Mouse (Mus musculus): ENCODE data around the gene Msi2. TPM values are rescaled to one million over a fixed set of nuclear protein-coding genes. Genes with fewer than 3 reads are reported as not detected.

Gene Msi2
- polyA plus RNA-seq, 1 experiment = 6.7 TPM

GRCm38 (mm10) chr11:88441871-88442740 is 276.2 kb downstream of the Msi2 start:
- no peak for DNase-seq (ENCODE audit: low read depth, low spot score)
- 84% methylated on average over 12 of the region's 12 CpGs for WGBS

- no peak for DNase-seq (ENCODE audit: low read depth, low spot score)
- 92% methylated on average over 3 of the region's 3 CpGs for WGBS
These were observed 279.7 kb downstream of the Msi2 start for GRCm38 (mm10) chr11:88438659-88439058.

- DNase-seq (ENCODE audit: low read depth, low spot score) = no peak
- 89% methylated on average over 2 of the region's 2 CpGs for WGBS
These were observed 281.7 kb downstream of the Msi2 start for GRCm38 (mm10) chr11:88436596-88436995.

GRCm38 (mm10) chr11:88435543-88435942 is 282.8 kb downstream of the Msi2 start:
- no peak for DNase-seq (ENCODE audit: low read depth, low spot score)

GRCm38 (mm10) chr11:88431363-88432269 is 286.7 kb downstream of the Msi2 start:
- WGBS = 81% methylated on average over 22 of the region's 22 CpGs
- no peak for DNase-seq (ENCODE audit: low read depth, low spot score)

More at GRCm38 (mm10) chr11:88435543-88435942, 282.8 kb downstream of the Msi2 start:
- 90% methylated on average over 6 of the region's 6 CpGs for WGBS

- no peak for DNase-seq (ENCODE audit: low read depth, low spot score)
These were observed 288.0 kb downstream of the Msi2 start for GRCm38 (mm10) chr11:88430292-88430691.

GRCm38 (mm10) chr11:88429680-88430079 is 288.6 kb downstream of the Msi2 start:
- 97% methylated on average over 6 of the region's 6 CpGs for WGBS
- DNase-seq (ENCODE audit: low read depth, low spot score) = no peak

More at GRCm38 (mm10) chr11:88430292-88430691, 288.0 kb downstream of the Msi2 start:
- WGBS = 92% methylated on average over 8 of the region's 8 CpGs

GRCm38 (mm10) chr11:88425631-88426101 is 292.6 kb downstream of the Msi2 start:
- DNase-seq (ENCODE audit: low read depth, low spot score) = no peak
- 8% methylated on average over 9 of the region's 9 CpGs for WGBS

- 89% methylated on average over 20 of the region's 20 CpGs for WGBS
- DNase-seq (ENCODE audit: low read depth, low spot score) = no peak
These were observed 294.1 kb downstream of the Msi2 start for GRCm38 (mm10) chr11:88424034-88424767.

GRCm38 (mm10) chr11:88421057-88421578 is 297.2 kb downstream of the Msi2 start:
- 49% methylated on average over 9 of the region's 9 CpGs for WGBS
- no peak for DNase-seq (ENCODE audit: low read depth, low spot score)

GRCm38 (mm10) chr11:88419657-88420366 is 298.5 kb downstream of the Msi2 start:
- no peak for DNase-seq (ENCODE audit: low read depth, low spot score)
- 90% methylated on average over 9 of the region's 9 CpGs for WGBS

- no peak for DNase-seq (ENCODE audit: low read depth, low spot score)
- 80% methylated on average over 7 of the region's 7 CpGs for WGBS
These were observed 299.2 kb downstream of the Msi2 start for GRCm38 (mm10) chr11:88419064-88419463.

- 68% methylated on average over 18 of the region's 18 CpGs for WGBS
- no peak for DNase-seq (ENCODE audit: low read depth, low spot score)
These were observed 304.0 kb downstream of the Msi2 start for GRCm38 (mm10) chr11:88414157-88414870.

- no peak for DNase-seq (ENCODE audit: low read depth, low spot score)
- WGBS = 66% methylated on average over 5 of the region's 5 CpGs
These were observed 305.8 kb downstream of the Msi2 start for GRCm38 (mm10) chr11:88412423-88413094.

GRCm38 (mm10) chr11:88408305-88408704 is 310.0 kb downstream of the Msi2 start:
- 88% methylated on average over 8 of the region's 8 CpGs for WGBS

GRCm38 (mm10) chr11:88406408-88406915 is 311.9 kb downstream of the Msi2 start:
- 68% methylated on average over 3 of the region's 3 CpGs for WGBS
- no peak for DNase-seq (ENCODE audit: low read depth, low spot score)

More at GRCm38 (mm10) chr11:88408305-88408704, 310.0 kb downstream of the Msi2 start:
- no peak for DNase-seq (ENCODE audit: low read depth, low spot score)
